Mouse (Mus musculus) G1E (cell line): ENCODE results near the gene Nfkbid. TPM values are rescaled to one million over a fixed set of nuclear protein-coding genes. Genes with fewer than 3 reads are reported as not detected.
"Not testable (repeated sequence)": the region's sequence is repeated elsewhere in the genome, so short reads cannot be mapped to it uniquely, and the experiment has no call there.

ENCODE experiments used
- ATAC-seq: 2 replicates; pipeline ENCODE4 v1.8.0; 2016; ENCODE audit warnings: mild to moderate bottlenecking; ENCODE audit not compliant: insufficient number of reproducible peaks, poor library complexity, low FRiP score, severe bottlenecking; ENCODE audit errors: extremely low read depth
- DNase-seq: peaks from one replicate; pipeline ENCODE4 v3.0.0; 2012; ENCODE audit warnings: low spot score
- H3K27me3 ChIP-seq: 2 replicates; pipeline ENCODE4 v1.6.1; 2012; ENCODE audit warnings: mild to moderate bottlenecking, low read length, inconsistent platforms; ENCODE audit not compliant: insufficient read depth
- H3K36me3 ChIP-seq: replicated peaks from 2 replicates; pipeline ENCODE3; 2012; ENCODE audit warnings: mild to moderate bottlenecking, inconsistent platforms
- H3K4me1 ChIP-seq: 2 replicates; pipeline ENCODE4 v1.6.1; 2012; ENCODE audit warnings: low read depth, low read length, inconsistent platforms, mixed read lengths; ENCODE audit not compliant: insufficient read depth
- H3K4me3 ChIP-seq: 2 replicates; pipeline ENCODE4 v1.5.1; 2012; ENCODE audit warnings: low read depth, mild to moderate bottlenecking, inconsistent platforms, low read length, moderate library complexity, mixed read lengths
- H3K9me3 ChIP-seq: replicated peaks from 2 replicates; pipeline ENCODE4 v1.6.1; 2012; ENCODE audit warnings: inconsistent platforms
- CTCF ChIP-seq: IDR thresholded peaks from 2 replicates; pipeline ENCODE4 v1.5.1; 2012; ENCODE audit warnings: low read depth, low read length, inconsistent platforms, mixed read lengths
- GATA1 ChIP-seq: IDR thresholded peaks from 2 replicates; pipeline ENCODE4 v1.6.1; 2012; ENCODE audit warnings: borderline replicate concordance, low read length, inconsistent platforms, mixed read lengths
- GATA2 ChIP-seq: IDR thresholded peaks from 2 replicates; pipeline ENCODE4 v1.6.1; 2012; ENCODE audit warnings: low read depth, low read length, inconsistent platforms, borderline replicate concordance
- POLR2AphosphoS5 ChIP-seq: IDR thresholded peaks from 2 replicates; pipeline ENCODE4 v1.6.1; 2012; ENCODE audit warnings: low read depth, low read length, inconsistent platforms; ENCODE audit not compliant: insufficient replicate concordance
- TAL1 ChIP-seq: conservative IDR thresholded peaks from 2 replicates; pipeline ENCODE4 v1.6.1; 2012; ENCODE audit warnings: low read depth, low read length, inconsistent platforms, mixed read lengths
- polyA plus RNA-seq: library from polyadenylated mRNA; stranded (reverse); fragments of >175 nt; gene quantifications from 2 replicates; pipeline ENCODE4 v1.2.3, GENCODE M21; 2012
- total RNA-seq, 2 experiments: library from RNA; stranded (forward) in 1 of 2; stranded (reverse) in 1 of 2; fragments of 200-1000 nt in 1 of 2; fragments of >200 nt in 1 of 2; fragmentation: Nextera tagmentation in 1 of 2; gene quantifications; 2 replicates each; pipeline ENCODE4 v1.2.3; 2014 to 2017

The Nfkbid gene
- total and polyA plus RNA-seq, 3 experiments = 0.98 to 4.8 (median 3.0) TPM

DNA sequence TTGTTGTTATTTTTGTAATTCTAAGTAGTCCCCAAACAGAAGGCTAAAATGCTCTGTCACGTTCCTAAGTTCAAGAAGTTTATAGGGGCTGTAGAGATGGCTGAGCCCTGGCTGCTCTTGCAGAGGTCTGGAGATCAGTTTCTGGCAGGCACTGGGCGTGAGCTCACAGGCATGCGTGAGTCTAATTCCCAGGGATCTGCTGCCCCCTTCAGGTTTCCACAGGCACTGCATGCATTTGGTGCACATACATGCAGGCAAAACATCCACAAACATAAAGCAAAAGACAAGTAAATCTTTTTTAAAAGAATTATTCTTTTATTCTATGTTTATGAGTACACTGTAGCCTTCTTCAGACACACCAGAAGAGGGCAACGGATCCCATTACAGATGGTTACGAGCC is 50.9 kb downstream of the Nfkbid start:
- Histone ChIP-seq H3K9me3 (no peaks in the 10 kb centered on the region), H3K4me1 (no peaks in the 10 kb centered on the region), H3K36me3 (no peaks in the 10 kb centered on the region), H3K4me3 (no peak overlapping the region), H3K27me3 (no peaks in the 10 kb centered on the region; the same call in 1 of the 2 replicates)
- DNase-seq (no peak), ATAC-seq (no peak)
- TF ChIP-seq GATA2 = no peak
- TF ChIP-seq TAL1 = no peak
- 0 out of 2 replicates have a peak, but pooled peaks have one; percentile 34 for TF ChIP-seq CTCF

DNA sequence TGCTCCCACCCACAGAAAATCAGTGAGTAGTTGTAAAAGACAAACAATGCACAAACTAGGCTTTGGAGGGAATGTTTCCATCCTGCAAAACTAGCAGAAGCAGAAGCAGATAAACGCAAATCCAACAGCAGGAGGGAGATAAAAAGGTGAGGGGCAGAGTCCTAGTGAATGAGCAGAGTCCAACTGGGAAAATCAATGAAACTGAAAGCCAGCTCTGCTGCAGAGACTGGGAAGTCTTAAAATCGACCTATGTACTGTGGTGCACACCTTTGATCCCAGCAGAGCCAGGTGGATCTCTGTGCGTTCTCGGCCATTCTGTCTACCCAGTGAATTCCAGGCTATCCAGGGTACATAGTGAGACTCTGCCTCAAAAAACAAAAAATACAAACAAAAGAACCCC is 53.5 kb downstream of the Nfkbid start:
- H3K27me3 ChIP-seq = no peaks in the 10 kb centered on the region; the same call in 1 of the 2 replicates

GRCm38 (mm10) chr7:30476136-30476535 is 54.6 kb downstream of the Nfkbid start:
- H3K4me1 ChIP-seq, H3K9me3 ChIP-seq, H3K27me3 ChIP-seq, H3K36me3 ChIP-seq, DNase-seq, ATAC-seq, H3K4me3 ChIP-seq: not testable (repeated sequence)

More for the DNA sequence above, 53.5 kb downstream of the Nfkbid start:
- TF ChIP-seq GATA2 (no peak), GATA1 (no peak), CTCF (no peak), TAL1 (no peak), POLR2AphosphoS5 (no peak)
- no peak for ATAC-seq
- Histone ChIP-seq H3K36me3 (no peaks in the 10 kb centered on the region), H3K9me3 (no peaks in the 10 kb centered on the region), H3K4me3 (no peak overlapping the region), H3K4me1 (no peaks in the 10 kb centered on the region)
- no peak for DNase-seq

DNA sequence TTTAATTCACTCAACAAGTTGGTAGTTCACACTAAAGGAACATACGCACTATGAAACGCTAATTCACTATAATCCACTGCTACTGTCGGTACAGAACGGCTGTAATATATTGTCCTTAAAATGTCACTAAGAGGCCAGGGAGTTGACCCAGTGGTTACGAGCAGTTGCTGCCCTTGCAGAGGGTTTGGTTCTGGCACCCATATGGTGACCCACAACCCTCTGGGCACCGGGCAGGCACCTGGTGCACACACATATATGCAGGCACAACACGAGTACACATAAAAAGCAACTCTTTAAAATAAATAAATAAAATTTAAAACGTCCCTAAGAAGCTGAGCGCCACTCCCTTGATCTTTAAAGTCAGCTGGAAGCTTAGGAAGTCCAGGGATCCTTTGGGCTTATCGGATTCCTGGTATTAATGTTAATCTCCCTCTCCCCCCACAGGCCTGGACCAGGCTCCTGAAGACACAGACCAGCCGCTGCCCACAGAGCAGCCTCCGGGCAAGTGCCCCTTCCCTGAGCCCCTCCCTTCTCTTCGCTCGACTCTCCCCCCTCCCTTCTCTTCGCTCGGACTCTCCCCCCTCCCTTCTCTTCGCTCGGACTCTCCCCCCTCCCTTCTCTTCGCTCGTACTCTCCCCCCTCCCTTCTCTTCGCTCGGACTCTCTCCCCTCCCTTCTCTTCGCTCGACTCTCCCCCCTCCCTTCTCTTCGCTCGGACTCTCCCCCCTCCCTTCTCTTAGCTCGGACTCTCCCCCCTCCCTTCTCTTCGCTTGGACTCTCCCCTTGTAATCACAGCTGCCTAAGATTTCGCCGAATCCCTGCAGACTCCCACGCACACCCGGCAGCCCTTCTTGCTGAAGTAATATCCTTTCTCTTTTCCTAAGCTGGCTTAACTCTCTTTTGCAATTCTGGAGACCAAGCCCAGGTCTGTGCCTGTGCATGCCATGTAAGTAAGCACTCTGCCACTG is 56.2 kb downstream of the Nfkbid start:
- DNase-seq (no peak), ATAC-seq (no peak)
- H3K36me3 ChIP-seq = no peaks in the 10 kb centered on the region
- no peaks in the 10 kb centered on the region; the same call in 1 of the 2 replicates for H3K27me3 ChIP-seq
- H3K9me3 ChIP-seq = no peaks in the 10 kb centered on the region
- H3K4me1 ChIP-seq = no peaks in the 10 kb centered on the region
- H3K4me3 ChIP-seq = no peak overlapping the region
- TF ChIP-seq GATA1 (no peak), CTCF (no peak), TAL1 (no peak), POLR2AphosphoS5 (no peak), GATA2 (no peak)

Other genes with a start within 250 kb of the Nfkbid start
Only the 20 nearest of the 35 such genes appear.
- gene Thap8, start 141.6 kb upstream of the Nfkbid start, total RNA-seq (2014; fragmentation: Nextera tagmentation) = 1.4 and 2.2 TPM in 2 replicates
- 0.64 and 1.1 TPM in 2 replicates for gene Thap8, start 141.6 kb upstream of the Nfkbid start, total RNA-seq (2017)
- 0.10 TPM in 1 of 2 replicates, not detected in the other for gene Thap8, start 141.6 kb upstream of the Nfkbid start, polyA plus RNA-seq
- gene Wdr62, start 141.3 kb upstream of the Nfkbid start, total RNA-seq (2014; fragmentation: Nextera tagmentation) = 16.5 and 57.9 TPM in 2 replicates
- gene Wdr62, start 141.3 kb upstream of the Nfkbid start, total RNA-seq (2017) = 7.0 and 8.2 TPM in 2 replicates
- gene Wdr62, start 141.3 kb upstream of the Nfkbid start, polyA plus RNA-seq = 40.3 and 59.1 TPM in 2 replicates
- not detected in 2 replicates for gene Clip3, start 130.0 kb upstream of the Nfkbid start, total RNA-seq (2014; fragmentation: Nextera tagmentation)
- gene Clip3, start 130.0 kb upstream of the Nfkbid start, total RNA-seq (2017) = 0.33 TPM in 1 of 2 replicates, not detected in the other
- not detected in 2 replicates for gene Clip3, start 130.0 kb upstream of the Nfkbid start, polyA plus RNA-seq
- gene Alkbh6, start 113.0 kb upstream of the Nfkbid start, total RNA-seq (2014; fragmentation: Nextera tagmentation) = 17.2 and 22.1 TPM in 2 replicates
- gene Alkbh6, start 113.0 kb upstream of the Nfkbid start, total RNA-seq (2017) = 18.5 and 24.1 TPM in 2 replicates
- gene Alkbh6, start 113.0 kb upstream of the Nfkbid start, polyA plus RNA-seq = 44.2 and 52.2 TPM in 2 replicates
- 2.1 and 5.4 TPM in 2 replicates for gene Syne4, start 106.9 kb upstream of the Nfkbid start, total RNA-seq (2014; fragmentation: Nextera tagmentation)
- gene Syne4, start 106.9 kb upstream of the Nfkbid start, total RNA-seq (2017) = 1.0 and 2.6 TPM in 2 replicates
- 2.8 and 4.0 TPM in 2 replicates for gene Syne4, start 106.9 kb upstream of the Nfkbid start, polyA plus RNA-seq
- 1.3 and 1.6 TPM in 2 replicates for gene E130208F15Rik, start 100.0 kb upstream of the Nfkbid start, total RNA-seq (2014; fragmentation: Nextera tagmentation)
- 2.3 and 2.4 TPM in 2 replicates for gene E130208F15Rik, start 100.0 kb upstream of the Nfkbid start, total RNA-seq (2017)
- 0.49 and 0.85 TPM in 2 replicates for gene E130208F15Rik, start 100.0 kb upstream of the Nfkbid start, polyA plus RNA-seq
- gene Sdhaf1, start 97.8 kb upstream of the Nfkbid start, total RNA-seq (2014; fragmentation: Nextera tagmentation) = 4.1 and 4.3 TPM in 2 replicates
- gene Sdhaf1, start 97.8 kb upstream of the Nfkbid start, total RNA-seq (2017) = 8.9 and 11.4 TPM in 2 replicates
- 9.2 and 11.7 TPM in 2 replicates for gene Sdhaf1, start 97.8 kb upstream of the Nfkbid start, polyA plus RNA-seq
- not detected in 2 replicates for gene Lrfn3, start 59.0 kb upstream of the Nfkbid start, total RNA-seq (2014; fragmentation: Nextera tagmentation)
- 0.11 and 0.12 TPM in 2 replicates for gene Lrfn3, start 59.0 kb upstream of the Nfkbid start, total RNA-seq (2017)
- not detected in 2 replicates for gene Lrfn3, start 59.0 kb upstream of the Nfkbid start, polyA plus RNA-seq
- gene Tyrobp, start 8.0 kb upstream of the Nfkbid start, total RNA-seq (2014; fragmentation: Nextera tagmentation) = 12.9 and 19.6 TPM in 2 replicates
- gene Tyrobp, start 8.0 kb upstream of the Nfkbid start, total RNA-seq (2017) = 92.7 and 101 TPM in 2 replicates
- gene Tyrobp, start 8.0 kb upstream of the Nfkbid start, polyA plus RNA-seq = 4.4 and 12.5 TPM in 2 replicates
- gene Hcst, start 1.9 kb upstream of the Nfkbid start, total RNA-seq (2014; fragmentation: Nextera tagmentation) = not detected in 2 replicates
- 2.6 and 3.1 TPM in 2 replicates for gene Hcst, start 1.9 kb upstream of the Nfkbid start, total RNA-seq (2017)
- 0.25 and 0.55 TPM in 2 replicates for gene Hcst, start 1.9 kb upstream of the Nfkbid start, polyA plus RNA-seq
- not detected in 2 replicates for gene Aplp1, start 23.8 kb downstream of the Nfkbid start, total RNA-seq (2014; fragmentation: Nextera tagmentation)
- 0.49 TPM in 1 of 2 replicates, not detected in the other for gene Aplp1, start 23.8 kb downstream of the Nfkbid start, total RNA-seq (2017)
- not detected in 2 replicates for gene Aplp1, start 23.8 kb downstream of the Nfkbid start, polyA plus RNA-seq
- gene Kirrel2, start 36.0 kb downstream of the Nfkbid start, total RNA-seq (2014; fragmentation: Nextera tagmentation) = not detected in 2 replicates
- gene Kirrel2, start 36.0 kb downstream of the Nfkbid start, total RNA-seq (2017) = 0.35 TPM in 1 of 2 replicates, not detected in the other
- gene Kirrel2, start 36.0 kb downstream of the Nfkbid start, polyA plus RNA-seq = not detected in 2 replicates
- gene Nphs1, start 36.6 kb downstream of the Nfkbid start, total RNA-seq (2014; fragmentation: Nextera tagmentation) = not detected in 2 replicates
- gene Nphs1, start 36.6 kb downstream of the Nfkbid start, total RNA-seq (2017) = 0.11 TPM in 1 of 2 replicates, not detected in the other
- gene Nphs1, start 36.6 kb downstream of the Nfkbid start, polyA plus RNA-seq = not detected in 2 replicates
- not detected in 2 replicates for gene Prodh2, start 71.9 kb downstream of the Nfkbid start, total RNA-seq (2014; fragmentation: Nextera tagmentation)
- not detected in 2 replicates for gene Prodh2, start 71.9 kb downstream of the Nfkbid start, total RNA-seq (2017)
- not detected in 2 replicates for gene Prodh2, start 71.9 kb downstream of the Nfkbid start, polyA plus RNA-seq
- 13.3 and 16.5 TPM in 2 replicates for gene Arhgap33, start 113.3 kb downstream of the Nfkbid start, total RNA-seq (2014; fragmentation: Nextera tagmentation)
- gene Arhgap33, start 113.3 kb downstream of the Nfkbid start, total RNA-seq (2017) = 5.0 and 5.3 TPM in 2 replicates
- 40.3 and 51.4 TPM in 2 replicates for gene Arhgap33, start 113.3 kb downstream of the Nfkbid start, polyA plus RNA-seq
- gene Hspb6, start 130.4 kb downstream of the Nfkbid start, total RNA-seq (2014; fragmentation: Nextera tagmentation) = 27.1 and 32.8 TPM in 2 replicates
- gene Hspb6, start 130.4 kb downstream of the Nfkbid start, total RNA-seq (2017) = 3.9 and 4.9 TPM in 2 replicates
- 11.2 and 12.1 TPM in 2 replicates for gene Hspb6, start 130.4 kb downstream of the Nfkbid start, polyA plus RNA-seq
- gene Proser3, start 130.6 kb downstream of the Nfkbid start, total RNA-seq (2014; fragmentation: Nextera tagmentation) = 18.6 and 20.2 TPM in 2 replicates
- 4.2 and 7.4 TPM in 2 replicates for gene Proser3, start 130.6 kb downstream of the Nfkbid start, total RNA-seq (2017)
- gene Proser3, start 130.6 kb downstream of the Nfkbid start, polyA plus RNA-seq = 19.7 and 20.5 TPM in 2 replicates
- 82.7 and 119 TPM in 2 replicates for gene Lin37, start 138.1 kb downstream of the Nfkbid start, total RNA-seq (2014; fragmentation: Nextera tagmentation)
- gene Lin37, start 138.1 kb downstream of the Nfkbid start, total RNA-seq (2017) = 20.4 and 24.9 TPM in 2 replicates
- 66.7 and 78.0 TPM in 2 replicates for gene Lin37, start 138.1 kb downstream of the Nfkbid start, polyA plus RNA-seq
- gene U2af1l4, start 141.6 kb downstream of the Nfkbid start, total RNA-seq (2014; fragmentation: Nextera tagmentation) = 16.1 and 42.5 TPM in 2 replicates
- gene U2af1l4, start 141.6 kb downstream of the Nfkbid start, total RNA-seq (2017) = 62.9 and 74.1 TPM in 2 replicates
- gene U2af1l4, start 141.6 kb downstream of the Nfkbid start, polyA plus RNA-seq = 47.3 and 71.2 TPM in 2 replicates
- 3.9 and 4.4 TPM in 2 replicates for gene Gm49396, start 141.6 kb downstream of the Nfkbid start, total RNA-seq (2014; fragmentation: Nextera tagmentation)
- 4.7 and 5.8 TPM in 2 replicates for gene Gm49396, start 141.6 kb downstream of the Nfkbid start, total RNA-seq (2017)
- 2.5 and 2.6 TPM in 2 replicates for gene Gm49396, start 141.6 kb downstream of the Nfkbid start, polyA plus RNA-seq